Mouse (Mus musculus) heart, postnatal 14 days (tissue): ENCODE results near the gene Hsh2d. TPM values are rescaled to one million over a fixed set of nuclear protein-coding genes. Genes with fewer than 3 reads are reported as not detected.

Experiments
- DNase-seq, 2 experiments: peaks; one replicate each; pipeline ENCODE4 v3.0.0; 2021 to 2022
- intact Hi-C: fragments of 180-260 bp; cut with DNase I; formaldehyde crosslinking; loops from one replicate; pipeline ENCODE4 v1.15.1; 2025
- total RNA-seq, 2 experiments: library from RNA; stranded (reverse); gene quantifications; 2 replicates each; pipeline ENCODE4 v1.2.3; 2021

Hsh2d gene
- total RNA-seq, 2 experiments from 2014 or later = 0.17 TPM; not detected in 1

DNA sequence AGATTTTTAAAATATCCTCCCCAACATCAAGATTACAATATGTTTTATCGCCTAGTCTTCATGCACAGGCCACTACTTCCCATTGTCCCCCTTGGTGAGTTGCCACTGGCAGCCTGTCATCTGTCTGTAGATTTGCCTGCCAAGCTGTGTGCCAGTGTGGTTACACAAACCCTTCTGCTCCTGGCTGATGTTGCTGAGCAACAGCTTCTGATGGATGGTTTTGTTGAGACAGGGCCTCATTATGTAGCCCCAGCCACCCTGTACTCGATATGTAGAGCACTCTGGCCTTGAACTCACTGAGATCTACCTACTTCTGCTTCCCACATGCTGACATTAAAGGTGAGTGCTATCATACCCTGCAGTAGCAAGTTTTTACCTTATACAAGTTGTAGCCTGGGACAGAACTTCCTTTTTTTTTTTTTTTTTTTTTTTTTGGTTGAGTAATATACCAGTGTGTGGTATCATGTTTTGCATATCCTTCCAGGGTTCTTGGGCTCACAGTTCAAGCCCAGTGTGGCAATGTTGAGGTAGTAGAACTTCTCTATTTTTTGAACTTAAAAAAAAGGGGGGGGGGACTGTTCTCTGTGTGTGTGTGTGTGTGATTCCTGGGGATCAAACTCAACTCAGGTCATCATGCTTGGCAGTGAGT, 5.8 kb upstream of the Hsh2d start:
- intact Hi-C loops = no loop called here
- DNase-seq = no peak

DNA sequence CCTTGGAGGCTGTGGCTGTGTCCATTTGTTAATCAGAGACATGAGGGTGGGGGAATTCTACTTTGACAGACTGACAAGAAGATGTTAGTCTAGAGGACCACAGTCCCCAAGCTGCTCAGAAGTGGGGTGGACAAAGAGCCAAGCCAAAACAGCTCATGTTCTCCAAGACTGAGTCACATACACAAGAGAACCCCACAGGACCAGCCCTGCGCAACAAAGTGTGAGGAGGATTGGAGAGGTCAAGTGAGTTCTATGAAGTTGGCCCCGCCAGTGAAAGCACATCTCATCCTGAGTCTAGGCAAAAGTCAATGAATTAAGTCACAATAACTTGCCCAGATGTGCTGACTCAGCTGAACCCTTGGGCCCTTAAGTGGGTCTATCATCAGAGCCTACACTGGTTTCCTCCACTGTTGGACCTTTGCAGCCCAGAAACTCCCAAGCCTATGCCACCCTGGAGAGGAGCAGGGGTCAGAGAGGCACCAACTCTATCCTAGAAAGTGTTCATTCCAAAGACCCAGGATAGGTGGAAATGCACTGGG, 1.6 kb upstream of the Hsh2d start:
- intact Hi-C loops = no loop called here
- no peak for DNase-seq

DNA sequence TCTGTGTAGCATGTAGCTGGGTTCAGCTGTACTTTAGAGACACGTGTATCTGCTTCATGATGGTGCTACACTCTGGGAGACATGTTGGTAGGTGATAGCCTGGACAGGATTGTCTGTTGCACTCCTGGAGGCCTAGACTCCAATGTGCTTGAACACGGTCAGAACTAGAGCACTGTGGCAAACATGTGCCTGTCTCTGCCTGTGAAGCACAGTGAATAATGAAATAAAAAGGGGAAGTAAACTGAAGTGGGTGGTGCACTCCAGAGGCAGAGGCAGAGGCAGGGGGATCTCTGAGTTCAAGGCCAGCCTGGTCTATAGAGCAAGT, 739 bp downstream of the Hsh2d start:
- intact Hi-C loops = no loop called here
- no peak for DNase-seq

DNA sequence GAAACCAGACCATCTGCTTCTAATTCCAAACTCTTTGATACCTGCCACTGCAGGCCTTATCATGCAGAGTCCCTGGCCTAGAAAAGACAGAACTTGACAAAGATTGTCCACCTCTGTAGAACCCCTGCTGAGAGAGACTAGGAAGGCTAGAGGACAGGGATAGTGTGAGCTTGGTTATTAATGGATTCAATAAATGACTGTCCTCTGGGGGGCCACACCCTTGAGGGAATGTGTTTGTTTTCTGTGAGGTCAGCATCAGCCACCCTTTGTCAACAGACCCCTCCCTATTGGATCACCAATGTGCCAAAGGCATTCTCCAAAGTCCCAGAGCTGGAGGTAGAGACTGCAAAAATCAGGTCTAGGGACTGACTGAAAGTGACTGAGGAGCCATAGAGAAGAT, 2.6 kb downstream of the Hsh2d start:
- DNase-seq = no peak
- intact Hi-C loops = no loop called here

DNA sequence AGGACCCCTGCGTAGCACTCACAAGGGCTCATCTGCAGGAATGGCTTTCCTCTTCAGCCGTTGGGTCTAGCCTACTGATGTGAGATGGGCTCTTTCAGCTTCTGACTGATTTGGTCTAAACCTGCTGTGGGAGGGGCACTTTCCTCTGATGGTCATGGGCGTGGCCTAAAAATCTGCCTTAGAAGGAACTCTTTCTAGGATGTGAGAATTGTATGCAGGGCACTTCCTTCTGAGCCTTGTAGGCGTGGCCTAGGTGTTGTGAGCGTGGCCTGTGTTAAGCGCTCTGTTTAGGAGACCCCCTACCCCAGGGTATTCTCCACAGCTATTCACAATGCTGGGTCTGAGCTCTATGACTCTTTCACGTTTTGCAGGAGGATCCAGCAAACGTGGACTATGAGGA, 8.6 kb downstream of the Hsh2d start:
- intact Hi-C loops = no loop called here
- DNase-seq = no peak

DNA sequence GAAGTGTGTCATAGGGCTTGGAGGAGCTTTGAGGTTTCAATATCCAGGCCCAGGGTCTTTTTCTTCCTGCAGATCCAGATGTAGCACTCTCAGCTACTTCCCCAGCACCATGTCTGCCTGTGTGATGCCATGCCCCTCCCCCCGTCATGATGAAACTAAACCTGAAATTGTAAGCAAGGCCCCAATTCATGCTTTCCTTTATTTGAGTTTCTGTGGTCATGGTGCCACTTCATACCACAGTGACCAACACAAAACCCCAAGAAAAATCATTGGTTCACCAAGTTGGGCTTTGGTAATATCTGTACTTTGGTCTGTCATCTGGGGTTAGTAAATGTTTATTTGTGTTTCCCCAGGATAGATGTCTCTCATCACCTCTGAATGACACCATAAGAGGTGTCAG, 19.1 kb downstream of the Hsh2d start:
- no peak for DNase-seq

DNA sequence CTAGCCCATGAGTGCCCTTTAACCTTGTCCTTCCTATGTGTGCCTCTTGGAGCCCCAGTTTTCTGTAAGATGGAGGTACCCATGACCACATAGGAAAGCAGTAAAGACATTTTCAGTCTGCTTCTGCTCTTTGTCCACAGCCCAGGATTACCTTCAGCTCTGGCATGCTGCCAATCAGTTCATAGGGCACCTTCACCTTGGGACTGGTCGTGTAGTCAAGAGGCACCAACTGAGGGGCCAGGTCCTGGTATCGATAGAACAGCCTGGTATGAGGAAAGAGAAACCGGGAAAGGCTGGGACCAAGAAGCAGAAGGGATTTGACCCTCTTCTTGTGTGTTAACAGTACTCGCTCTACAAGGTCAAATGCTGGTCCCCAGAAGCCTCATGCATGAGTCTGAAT, 20.8 kb downstream of the Hsh2d start:
- DNase-seq = no peak
- intact Hi-C loops = no loop called here

More for the DNA sequence above, 19.1 kb downstream of the Hsh2d start:
- intact Hi-C loops = no loop called here

DNA sequence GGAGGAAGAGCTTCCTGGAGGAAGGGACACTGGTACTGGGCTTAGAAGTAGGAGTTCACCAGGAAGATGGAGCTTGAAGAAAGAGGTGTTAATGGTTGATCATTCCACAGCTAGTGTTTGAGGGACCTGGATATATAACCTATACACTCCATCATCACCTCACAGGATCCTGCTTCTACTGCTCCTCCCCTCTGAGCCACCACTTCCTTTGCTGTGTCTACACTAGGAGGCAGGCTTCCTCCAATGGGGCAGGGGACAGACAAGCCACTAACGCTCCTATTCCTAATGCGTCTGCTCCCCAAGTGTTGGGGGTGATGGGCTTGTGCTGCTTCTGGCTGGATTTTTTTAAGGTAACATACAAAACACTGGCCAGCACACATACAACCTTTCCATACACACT, 21.3 kb downstream of the Hsh2d start:
- intact Hi-C loops = no loop called here
- no peak for DNase-seq

DNA sequence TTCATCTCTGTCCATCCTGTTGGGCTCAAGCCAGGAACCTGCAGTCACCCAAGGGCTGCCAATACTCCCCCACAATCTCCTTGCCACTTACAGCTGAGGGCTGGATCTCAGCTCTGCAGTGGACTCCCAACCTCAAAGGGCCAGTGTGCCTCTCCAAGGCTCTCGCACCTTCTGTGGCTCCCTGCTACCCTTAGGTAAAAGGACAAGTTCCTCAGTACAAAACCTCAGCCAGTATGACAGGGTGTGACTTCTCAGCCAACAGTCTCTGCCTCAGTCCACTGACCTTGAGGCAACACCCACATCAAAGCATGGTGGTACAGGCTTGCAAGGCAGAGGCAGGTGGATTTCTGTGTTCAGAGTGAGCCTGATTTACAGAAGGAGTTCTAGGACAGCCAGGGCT, 22.4 kb downstream of the Hsh2d start:
- intact Hi-C loops = no loop called here
- DNase-seq = no peak

DNA sequence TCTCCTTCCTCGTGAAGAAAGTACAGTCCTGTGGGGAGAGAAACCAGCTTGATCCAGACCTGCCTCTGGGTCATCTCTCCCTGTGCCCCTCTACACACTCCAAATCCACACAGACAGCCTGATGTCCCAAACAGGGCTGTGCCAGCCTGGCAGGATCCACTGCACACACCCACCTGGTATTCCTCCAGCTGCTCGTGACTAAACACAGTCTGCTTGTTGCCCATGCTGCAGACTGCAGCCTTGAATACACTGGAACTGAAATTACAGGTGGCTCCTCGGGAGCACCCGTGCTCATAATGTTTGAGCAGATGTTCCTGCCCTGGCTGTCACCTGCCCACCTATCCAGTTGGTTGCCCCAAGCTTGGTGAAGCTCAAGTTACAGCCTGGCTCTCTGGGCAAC, 23.3 kb downstream of the Hsh2d start, which contains the start of gene Cib3:
Gene Cib3 (minus strand): TSS at position 87 of the 400 bp plus-strand sequence.
- DNase-seq = no peak
- intact Hi-C loops = no loop called here

DNA sequence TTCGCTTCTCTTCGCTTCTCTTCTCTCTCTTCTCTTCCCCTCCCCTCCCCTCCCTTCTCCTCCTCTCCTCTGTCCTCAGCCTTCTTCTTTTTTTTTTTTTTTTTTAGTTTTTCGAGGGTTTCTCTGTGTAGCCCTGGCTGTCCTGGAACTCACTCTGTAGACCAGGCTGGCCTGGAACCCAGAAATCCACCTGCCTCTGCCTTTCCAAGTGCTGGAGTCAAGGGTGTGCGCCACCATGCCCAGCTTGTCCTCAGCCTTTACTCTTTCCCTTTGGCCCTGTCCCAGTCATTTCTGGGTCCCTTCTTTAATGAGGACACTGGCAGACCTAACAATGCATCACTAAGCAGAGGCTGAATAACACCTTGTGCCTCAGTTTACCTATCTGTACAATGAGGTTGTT, 24.1 kb downstream of the Hsh2d start, which contains the start of gene Gm11034:
Gene Gm11034 (minus strand): TSS at position 101 of the 400 bp plus-strand sequence.
- no peak for DNase-seq
- intact Hi-C loops = no loop called here

DNA sequence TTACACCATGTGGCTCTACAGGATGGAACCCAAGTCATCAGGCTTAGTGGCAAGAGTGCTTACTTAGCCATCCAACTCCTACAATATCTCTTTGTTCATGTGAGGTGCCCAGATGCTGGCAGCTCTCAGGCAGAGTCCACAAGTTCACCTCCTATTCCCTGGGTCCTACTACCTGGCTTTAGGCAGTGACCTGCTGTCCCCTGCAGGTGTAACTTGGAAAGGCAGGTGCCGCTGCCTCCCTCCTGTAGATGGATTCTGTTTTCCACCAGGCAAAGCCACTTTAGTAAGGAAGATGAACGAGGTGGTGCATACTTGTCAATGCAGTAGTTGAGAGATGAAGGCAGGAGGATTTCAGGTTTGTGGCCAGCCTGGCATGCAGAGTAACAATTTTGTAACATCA, 25.6 kb downstream of the Hsh2d start:
- intact Hi-C loops = no loop called here
- DNase-seq = peak in 1 of 2 experiments; percentile 12

DNA sequence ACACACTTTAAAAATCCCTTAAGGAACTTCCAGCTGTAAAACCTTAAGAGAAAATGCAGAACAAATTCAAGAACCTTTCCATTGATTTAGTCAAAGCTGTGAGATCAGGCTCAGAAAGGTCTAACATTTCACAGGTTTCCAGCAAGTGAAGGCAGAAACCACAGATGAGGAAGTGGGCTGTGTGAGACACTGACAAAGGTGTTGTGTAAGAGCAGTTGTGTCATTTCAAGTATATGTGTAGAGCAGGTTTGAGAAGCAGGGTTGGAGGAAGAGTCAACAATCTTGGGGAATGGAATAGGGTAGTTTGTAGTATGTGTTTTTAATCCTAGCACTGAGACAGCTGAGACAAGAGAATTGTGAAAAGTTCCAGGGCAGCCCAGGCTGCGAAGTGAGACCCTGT, 26.4 kb downstream of the Hsh2d start:
- intact Hi-C loops = no loop called here
- no peak for DNase-seq

DNA sequence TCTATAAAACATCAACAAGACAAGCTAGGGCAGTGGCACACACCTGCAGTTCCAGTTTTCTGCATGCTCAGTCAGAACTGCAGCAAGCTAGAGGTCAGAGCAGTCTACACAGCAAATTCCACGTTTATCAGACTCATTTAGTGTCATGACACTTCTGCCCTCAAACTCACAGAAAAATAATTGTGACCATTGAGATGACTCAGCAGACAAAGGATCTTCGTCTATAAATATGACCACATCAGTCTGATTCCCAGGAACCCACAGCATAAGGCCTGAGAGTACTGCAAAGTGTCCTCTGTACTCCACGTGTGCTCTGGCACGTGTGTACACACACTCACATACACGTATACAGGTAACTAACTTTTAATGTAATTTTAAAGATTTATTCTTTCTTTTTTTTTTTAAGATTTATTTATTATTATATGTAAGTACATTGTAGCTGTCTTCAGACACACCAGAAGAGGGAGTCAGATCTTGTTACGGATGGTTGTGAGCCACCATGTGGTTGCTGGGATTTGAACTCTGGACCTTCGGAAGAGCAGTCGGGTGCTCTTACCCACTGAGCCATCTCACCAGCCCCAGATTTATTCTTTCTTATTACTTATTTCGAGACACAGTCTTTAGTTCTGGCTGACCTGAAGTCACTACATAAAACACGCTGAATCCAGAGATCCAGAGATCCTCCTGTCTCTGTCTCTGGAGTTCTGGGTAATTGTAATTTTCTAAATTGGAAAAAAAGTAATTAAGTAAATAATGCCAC, 29.5 kb downstream of the Hsh2d start:
- DNase-seq = no peak
- intact Hi-C loops = no loop called here

DNA sequence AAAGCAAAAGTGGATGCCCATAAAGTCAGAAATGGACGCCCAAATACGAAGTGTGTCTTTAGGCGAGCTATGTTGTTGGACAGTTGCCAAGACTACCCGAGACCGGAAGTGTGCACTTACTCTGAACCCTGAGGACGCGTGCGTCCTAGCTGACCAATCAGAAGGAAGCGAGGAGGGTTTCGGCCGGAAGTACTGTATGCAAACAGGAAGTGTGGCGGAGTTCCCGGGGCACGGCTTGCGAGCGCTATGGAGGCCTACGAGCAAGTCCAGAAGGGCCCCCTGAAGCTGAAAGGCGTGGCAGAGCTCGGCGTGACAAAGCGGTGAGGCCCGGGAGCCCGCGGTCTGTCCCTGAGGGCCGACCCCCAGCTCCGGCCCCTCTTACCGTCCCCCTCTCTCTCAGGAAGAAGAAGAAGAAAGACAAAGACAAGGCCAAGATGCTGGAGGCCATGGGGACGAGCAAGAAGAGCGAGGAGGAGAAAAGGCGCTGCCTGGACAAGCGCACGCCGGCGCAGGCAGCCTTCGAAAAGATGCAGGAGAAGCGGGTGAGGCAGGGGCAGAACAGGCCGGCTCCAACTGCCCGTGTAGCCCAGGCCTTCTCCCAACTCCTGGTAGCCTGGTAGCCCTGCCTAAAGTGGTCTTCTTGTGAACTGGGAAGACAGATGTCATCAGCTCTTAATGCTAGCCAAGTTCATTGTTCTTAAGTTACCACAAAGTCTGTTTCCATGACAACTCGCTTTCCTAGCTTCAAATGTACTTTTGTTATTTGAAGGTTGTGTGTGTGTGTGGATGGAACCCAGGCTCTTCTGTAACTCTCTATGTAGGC, 30.3 kb downstream of the Hsh2d start, which contains the start of gene Fam32a:
Gene Fam32a (plus strand): TSS at position 190 of the 823 bp plus-strand sequence.
- intact Hi-C loops = loop anchor here (5.0 kb wide), 1 partner anchor 42 kb away; no protein-coding TSS in a partner anchor

DNA sequence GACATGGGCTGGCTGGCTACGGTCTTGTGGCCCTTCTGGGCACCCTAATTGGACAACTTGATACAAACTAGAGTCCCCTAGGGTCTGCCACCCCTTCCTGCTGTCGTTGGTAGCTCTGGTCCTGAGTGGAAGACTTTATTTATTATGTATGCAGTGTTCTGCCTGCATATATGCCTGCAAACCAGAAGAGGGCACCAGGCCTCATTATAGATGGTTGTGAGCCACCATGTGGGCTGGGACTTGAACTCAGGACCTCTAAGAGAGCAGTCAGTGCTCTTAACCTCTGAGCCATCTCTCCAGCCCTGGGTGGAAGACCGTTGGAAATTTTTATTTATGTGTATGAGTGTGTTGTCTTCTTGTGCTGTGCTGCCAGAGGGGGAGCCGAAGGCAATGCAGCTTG, 31.3 kb downstream of the Hsh2d start:
- no peak for DNase-seq
- intact Hi-C loops = loop anchor here (5.0 kb wide), 1 partner anchor 43 kb away; no protein-coding TSS in a partner anchor

More for the DNA sequence above, 30.3 kb downstream of the Hsh2d start, which contains the start of gene Fam32a:
- DNase-seq = peak; percentile 84 to 90

DNA sequence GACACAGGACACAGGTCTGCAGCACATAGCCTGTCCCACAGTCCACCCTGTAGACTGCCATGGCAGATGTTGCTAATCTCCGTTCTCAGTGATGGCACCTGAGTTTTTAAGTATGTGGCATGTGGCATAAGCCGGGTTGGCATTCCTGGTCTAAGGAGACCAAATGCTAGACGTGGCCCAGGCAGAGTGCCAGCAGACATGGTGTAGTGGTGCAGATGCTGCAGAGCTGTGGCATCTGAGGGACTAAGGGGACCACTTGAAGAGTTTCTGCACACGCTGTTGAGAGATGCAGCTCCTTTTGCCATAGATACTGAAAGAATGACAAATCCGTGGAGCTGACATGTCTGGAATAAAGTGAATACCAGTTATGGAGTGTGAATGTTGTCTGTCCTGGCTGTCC, 33.2 kb downstream of the Hsh2d start:
- intact Hi-C loops = loop anchor here (5.0 kb wide), 1 partner anchor 45 kb away; no protein-coding TSS in a partner anchor
- DNase-seq = no peak

DNA sequence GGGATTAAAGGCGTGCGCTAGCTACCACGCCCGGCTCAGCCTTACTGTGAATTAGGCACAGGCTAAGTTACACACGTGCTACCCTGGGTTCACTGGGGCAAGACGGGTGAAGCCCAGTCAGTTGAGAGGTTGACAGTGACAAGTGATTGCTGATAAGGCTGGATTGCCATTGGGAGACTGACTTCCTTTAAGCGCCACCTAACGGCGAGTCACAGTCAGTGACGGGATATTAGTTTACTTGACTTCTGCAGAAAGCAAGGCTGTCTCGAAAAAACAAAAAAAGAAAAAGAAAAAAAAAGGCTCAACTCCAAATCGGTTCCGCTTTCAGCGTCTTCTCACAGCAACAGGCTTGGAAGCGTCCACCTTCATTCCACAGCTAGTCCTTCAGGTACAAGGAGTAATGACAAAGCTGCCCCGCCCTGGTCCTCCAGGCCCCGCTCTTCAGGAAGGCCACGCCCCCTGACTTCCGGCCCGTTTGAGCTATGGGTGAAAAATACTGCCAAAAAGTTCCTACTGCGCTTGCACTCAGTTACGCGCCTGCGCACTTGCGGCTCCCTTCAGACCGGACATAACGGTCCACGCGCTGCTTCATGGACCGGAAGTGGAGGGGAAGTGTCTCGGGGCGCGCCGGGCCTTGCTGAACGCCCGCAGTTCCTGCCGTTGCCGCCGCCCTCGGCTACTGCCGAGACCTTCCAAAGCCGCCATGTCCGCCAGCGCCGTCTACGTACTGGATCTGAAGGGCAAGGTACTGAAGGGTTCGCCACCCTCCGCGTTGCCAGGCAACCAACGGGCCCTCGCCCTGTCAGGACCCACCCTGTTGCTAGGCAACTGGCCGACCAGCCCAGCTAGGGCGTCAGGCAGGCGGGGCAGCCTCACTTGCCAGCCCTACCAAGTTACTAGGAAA, 50.3 kb downstream of the Hsh2d start, which contains the start of gene Ap1m1:
Gene Ap1m1 (plus strand): TSS at position 520 of the 904 bp plus-strand sequence.
- DNase-seq = peak; percentile 97 to 98
- intact Hi-C loops = loop anchor here (5.0 kb wide), 1 partner anchor 62 kb away; no protein-coding TSS in a partner anchor

DNA sequence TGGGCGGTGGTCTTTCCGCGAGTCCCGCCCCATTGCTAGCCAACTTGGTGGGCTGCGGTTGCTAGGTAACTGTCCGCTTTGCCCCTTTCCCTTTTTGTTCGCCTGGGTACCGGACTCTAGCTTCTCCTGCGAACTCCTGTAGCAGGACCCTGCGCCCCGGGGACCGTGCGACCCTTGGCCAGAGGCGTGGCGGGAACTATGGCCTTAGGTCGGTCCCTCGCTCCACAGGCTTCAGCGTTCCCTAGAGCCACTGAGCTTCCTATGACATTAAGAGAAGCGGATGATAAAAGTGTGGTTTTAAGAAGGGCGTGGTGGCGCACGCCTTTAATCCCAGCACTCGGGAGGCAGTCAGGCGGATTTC, 50.9 kb downstream of the Hsh2d start:
- intact Hi-C loops = loop anchor here (5.0 kb wide), 1 partner anchor 63 kb away; no protein-coding TSS in a partner anchor
- no peak for DNase-seq
